Mouse (Mus musculus) cerebellum, adult 2 months (tissue): ENCODE measurements around the gene Topbp1. TPM values are rescaled to one million over a fixed set of nuclear protein-coding genes. Genes with fewer than 3 reads are reported as not detected.

ENCODE experiments used
- DNase-seq, 2 experiments: peaks; one replicate each; pipeline ENCODE4 v3.0.0; 2021
- H3K27ac ChIP-seq: fragments of 200-500 bp; 2 replicates; pipeline ENCODE4 v1.5.1; 2012; ENCODE audit warnings: low read length, control low read depth, inconsistent platforms; ENCODE audit not compliant: insufficient read depth
- H3K27me3 ChIP-seq: fragments of 200-500 bp; 2 replicates; pipeline ENCODE4 v1.6.1; 2012; ENCODE audit warnings: inconsistent platforms, mild to moderate bottlenecking, low read length, moderate library complexity; ENCODE audit not compliant: control insufficient read depth, insufficient read depth
- H3K4me1 ChIP-seq: fragments of 200-500 bp; 2 replicates; pipeline ENCODE4 v1.6.1; 2011; ENCODE audit warnings: low read length; ENCODE audit not compliant: control insufficient read depth, insufficient read depth
- H3K4me3 ChIP-seq: fragments of 200-500 bp; replicated peaks from 2 replicates; pipeline ENCODE3; 2011; ENCODE audit warnings: mild to moderate bottlenecking, low read depth, low read length, control low read depth; ENCODE audit not compliant: insufficient read depth
- CTCF ChIP-seq: fragments of 200-500 bp; IDR thresholded peaks from 2 replicates; pipeline ENCODE4 v1.5.1; 2011; ENCODE audit warnings: low read depth, mild to moderate bottlenecking, control low read depth, low read length, moderate library complexity, borderline replicate concordance; ENCODE audit not compliant: insufficient read depth
- POLR2A ChIP-seq: fragments of 200-500 bp; IDR thresholded peaks from 2 replicates; pipeline ENCODE4 v1.6.1; 2011; ENCODE audit warnings: low read length, control low read depth, borderline replicate concordance; ENCODE audit not compliant: insufficient read depth
- WGBS: fragments of 180-500 bp; shearing (Covaris S2); methylation state at CpG from one replicate; pipeline ENCODE4 v1.1.7; 2018; 5-methylcytosine and 5-hydroxymethylcytosine counted together
- polyA plus RNA-seq: library from polyadenylated mRNA; depleted of rRNA; stranded (reverse); fragments of >200 nt; gene quantifications from 2 replicates; pipeline ENCODE4 v1.2.3, GENCODE M21; 2012

The Topbp1 gene
- polyA plus RNA-seq, 1 experiment: 14.0 TPM

DNA sequence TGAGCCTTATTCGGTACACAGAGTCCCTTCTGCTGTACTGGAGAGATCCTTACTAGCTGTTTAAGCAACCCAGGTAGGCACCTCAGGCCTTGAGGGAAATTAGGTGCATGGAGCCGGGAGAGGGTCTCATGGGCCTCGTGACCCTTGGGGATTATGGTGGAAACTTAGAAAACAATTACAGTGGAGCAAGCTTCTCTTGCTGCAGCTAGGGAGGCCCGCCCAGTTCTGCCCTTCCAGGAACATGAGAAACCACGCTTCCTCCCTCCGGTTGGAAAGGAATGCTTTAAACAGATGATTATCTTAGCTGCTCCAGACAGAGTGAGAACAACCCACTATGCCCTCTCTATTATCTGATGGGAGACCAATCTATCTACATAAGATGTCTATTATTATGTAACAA, 78.0 kb downstream of the Topbp1 start:
- Histone ChIP-seq H3K27ac (no peak overlapping the region), H3K4me3 (no peak overlapping the region), H3K4me1 (peaks cover 8% of the 10 kb centered on the region; the same call in 1 of the 2 replicates), H3K27me3 (no peaks in the 10 kb centered on the region)
- WGBS: 85% methylated on average over 6 of the region's 6 CpGs
- TF ChIP-seq POLR2A: no peak
- TF ChIP-seq CTCF: no peak
- DNase-seq: no peak

DNA sequence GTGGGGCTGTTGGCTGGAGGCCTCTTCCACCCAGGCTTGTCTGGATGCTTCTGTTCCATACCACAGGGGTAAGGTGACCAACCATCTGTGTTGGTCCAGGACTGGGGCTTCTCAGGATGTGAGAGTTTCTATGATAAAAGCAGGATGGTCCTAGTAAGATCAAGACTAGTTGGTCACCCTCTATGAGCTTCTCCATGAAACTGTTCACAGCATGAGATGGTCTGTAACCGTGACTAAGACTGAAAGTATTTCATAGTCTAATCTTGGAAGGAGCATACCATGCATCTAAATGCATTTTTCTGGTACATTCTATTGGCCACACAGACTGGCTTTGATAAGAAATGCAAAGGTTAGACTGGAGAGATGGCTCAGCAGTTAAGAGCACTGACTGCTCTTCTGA, 78.6 kb downstream of the Topbp1 start:
- TF ChIP-seq CTCF: no peak
- TF ChIP-seq POLR2A: no peak
- Histone ChIP-seq H3K27me3 (no peaks in the 10 kb centered on the region), H3K4me3 (no peak overlapping the region), H3K4me1 (peaks cover 7% of the 10 kb centered on the region; the same call in 1 of the 2 replicates), H3K27ac (no peak overlapping the region)
- DNase-seq: no peak
- WGBS: 73% methylated on average over 1 of the region's 1 CpGs

DNA sequence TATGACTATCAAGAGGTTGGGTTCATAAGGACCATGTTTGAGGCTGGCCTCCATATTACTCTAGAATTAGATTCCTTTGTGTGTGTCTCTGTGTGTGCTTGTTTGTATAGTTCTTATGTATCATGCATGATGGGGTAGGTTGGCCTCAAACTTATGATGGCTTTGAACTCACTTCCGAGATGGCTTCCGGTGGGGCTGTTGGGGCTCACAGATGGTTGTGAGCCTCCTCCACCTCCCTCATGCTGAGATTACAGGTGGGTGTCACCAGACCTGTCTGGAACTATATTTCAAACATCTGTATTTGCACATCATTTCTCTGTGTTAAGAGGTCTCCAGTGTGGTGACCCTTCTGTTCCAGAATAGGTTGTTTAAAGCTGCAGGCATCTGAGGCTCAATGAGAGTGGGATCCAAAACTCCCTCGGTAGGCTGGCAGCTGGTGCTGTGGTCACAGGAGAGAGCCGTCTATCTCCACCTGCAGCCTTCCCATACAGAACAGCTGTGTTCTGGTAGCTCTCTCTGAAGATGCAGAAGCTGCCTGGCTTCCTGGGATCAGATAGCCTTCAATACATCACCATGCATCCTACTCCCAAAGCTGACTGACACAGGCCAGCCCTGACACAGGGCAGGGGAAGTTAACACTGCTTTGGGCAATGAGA, 79.3 kb downstream of the Topbp1 start:
- 73% methylated on average over 4 of the region's 4 CpGs for WGBS
- H3K4me1 ChIP-seq: peaks cover under 1% of the 10 kb centered on the region; the same call in 1 of the 2 replicates
- TF ChIP-seq POLR2A (no peak), CTCF (no peak)
- no peak overlapping the region for H3K4me3 ChIP-seq
- no peak overlapping the region for H3K27ac ChIP-seq
- no peaks in the 10 kb centered on the region for H3K27me3 ChIP-seq
- no peak for DNase-seq

DNA sequence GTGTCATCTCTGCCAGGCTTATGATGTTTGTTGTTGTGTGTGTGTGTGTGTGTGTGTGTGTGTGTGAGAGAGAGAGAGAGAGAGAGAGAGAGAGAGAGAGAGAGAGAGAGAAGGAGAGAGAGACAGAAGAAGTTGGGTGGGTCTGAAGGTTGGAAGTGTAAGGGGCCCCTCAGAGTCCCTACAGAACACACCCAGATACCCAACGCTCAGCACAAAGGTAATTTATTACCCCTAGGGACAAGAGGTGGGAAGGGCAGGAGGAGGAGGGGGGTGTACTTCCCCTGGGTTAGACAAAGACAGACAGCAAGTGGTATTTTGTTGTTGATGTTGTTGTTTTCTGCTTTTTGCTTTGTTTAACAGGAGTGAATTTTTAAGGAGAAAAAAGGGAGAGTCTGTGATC, 80.6 kb downstream of the Topbp1 start:
- no peak for DNase-seq
- TF ChIP-seq CTCF: no peak
- no peak for TF ChIP-seq POLR2A
- no peaks in the 10 kb centered on the region for H3K27me3 ChIP-seq
- H3K27ac ChIP-seq: no peak overlapping the region
- WGBS: 53% methylated on average over 1 of the region's 1 CpGs
- H3K4me3 ChIP-seq: no peak overlapping the region
- H3K4me1 ChIP-seq: no peaks in the 10 kb centered on the region

DNA sequence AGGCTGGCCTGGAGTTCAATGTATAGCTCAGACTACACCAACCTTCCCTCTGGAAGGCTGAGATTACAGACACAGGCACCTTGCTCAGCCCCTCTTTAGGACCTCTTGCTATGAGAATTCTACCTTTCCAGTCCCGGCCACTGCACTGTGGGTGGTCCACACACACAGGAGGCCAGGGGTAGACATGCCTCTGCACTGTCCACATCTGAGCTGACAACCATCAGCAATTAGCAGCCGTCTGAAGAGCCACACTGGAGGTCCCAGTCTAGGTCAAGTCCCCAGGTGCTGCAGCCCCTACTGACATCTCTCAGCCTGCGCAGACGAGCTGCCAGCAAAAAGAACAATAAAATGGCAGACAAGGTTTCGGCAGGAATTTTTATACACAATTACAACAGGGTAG, 81.6 kb downstream of the Topbp1 start:
- no peak overlapping the region for H3K27ac ChIP-seq
- WGBS: 50% methylated on average over 5 of the region's 5 CpGs
- TF ChIP-seq POLR2A: no peak
- no peak for TF ChIP-seq CTCF
- H3K27me3 ChIP-seq: no peaks in the 10 kb centered on the region
- H3K4me3 ChIP-seq: no peak overlapping the region
- DNase-seq: no peak
- H3K4me1 ChIP-seq: no peaks in the 10 kb centered on the region

DNA sequence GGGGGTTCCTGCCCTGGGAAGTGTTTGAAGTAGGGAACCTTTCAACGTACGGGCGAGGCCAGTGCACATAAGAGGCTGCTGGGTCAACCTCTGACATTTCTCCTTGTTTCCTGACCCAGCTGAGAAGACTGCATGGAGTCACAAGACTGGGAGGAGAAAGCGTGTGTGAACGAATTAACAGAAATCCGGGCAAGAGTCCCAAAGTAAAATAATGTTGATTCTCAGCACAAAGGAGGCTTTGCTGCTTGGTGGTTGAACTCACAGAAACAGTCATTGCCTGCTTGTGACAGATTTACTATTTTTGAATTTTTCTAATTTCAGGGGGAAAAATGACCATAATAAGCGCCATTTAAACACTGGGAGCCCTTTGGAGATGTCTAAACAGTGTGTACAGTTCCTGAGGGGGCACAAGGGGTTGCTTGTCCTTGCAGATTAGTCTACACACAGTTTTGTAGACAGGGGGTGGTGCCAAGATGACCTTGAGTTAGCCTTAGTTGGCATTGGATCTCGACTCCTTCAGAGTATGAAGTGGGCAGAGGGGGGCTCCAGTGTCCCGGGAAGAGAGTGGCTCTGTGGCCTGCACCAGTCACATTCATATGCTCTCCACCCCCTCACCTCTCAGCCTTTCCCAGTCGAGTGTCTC, 82.1 kb downstream of the Topbp1 start:
- WGBS: 54% methylated on average over 10 of the region's 10 CpGs
- Histone ChIP-seq H3K27ac (no peak overlapping the region), H3K27me3 (no peaks in the 10 kb centered on the region), H3K4me1 (no peaks in the 10 kb centered on the region), H3K4me3 (no peak overlapping the region)
- TF ChIP-seq POLR2A: no peak
- TF ChIP-seq CTCF: no peak
- no peak for DNase-seq

DNA sequence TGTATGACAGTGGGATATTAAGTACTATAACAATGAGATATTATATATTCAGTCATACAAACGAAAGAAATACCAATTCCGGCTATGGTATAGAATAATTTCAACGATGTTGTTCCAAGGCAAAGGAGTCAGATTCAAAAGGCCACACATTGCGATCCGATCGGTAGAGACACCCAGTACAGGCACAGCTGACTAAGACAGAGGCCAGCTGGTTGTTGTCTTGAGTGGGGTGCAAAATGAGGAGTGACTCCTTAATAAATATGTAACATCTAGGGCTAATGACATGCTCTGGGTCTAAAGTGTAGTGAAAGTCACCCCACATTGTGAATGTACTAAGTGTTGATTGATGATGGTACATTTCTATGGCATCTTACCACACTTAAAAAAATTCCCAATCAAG, 84.2 kb downstream of the Topbp1 start:
- 95% methylated on average over 6 of the region's 6 CpGs for WGBS
- H3K4me1 ChIP-seq: no peaks in the 10 kb centered on the region
- TF ChIP-seq CTCF: no peak
- TF ChIP-seq POLR2A: no peak
- no peak overlapping the region for H3K27ac ChIP-seq
- H3K27me3 ChIP-seq: no peaks in the 10 kb centered on the region
- no peak for DNase-seq
- no peak overlapping the region for H3K4me3 ChIP-seq

DNA sequence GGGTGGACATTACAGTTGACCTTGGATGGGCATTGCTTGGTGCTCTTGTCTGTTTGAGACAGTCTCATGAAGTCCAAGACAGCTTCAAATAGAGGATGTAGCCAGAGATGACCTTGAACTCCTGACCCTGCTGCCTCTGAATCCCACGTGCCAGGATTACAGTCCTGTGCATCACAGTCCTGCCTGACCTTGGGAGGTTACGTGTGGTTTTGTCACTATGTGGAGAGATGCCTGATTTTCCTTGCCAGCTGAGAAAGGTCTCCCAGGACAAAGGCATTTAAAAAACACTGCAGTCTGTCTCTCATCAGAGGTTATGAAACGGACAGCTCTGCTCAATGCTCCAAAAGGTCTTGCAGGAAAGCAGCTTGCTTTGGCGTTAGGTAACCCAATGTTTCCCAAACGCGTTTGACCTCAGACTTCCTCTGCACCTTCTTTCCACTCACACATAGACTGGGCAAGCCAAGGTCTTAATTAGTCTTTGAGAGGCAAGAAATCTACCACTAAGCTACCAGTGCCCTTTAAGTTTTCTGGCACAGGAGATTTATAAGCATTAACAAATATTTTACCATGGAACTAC, 86.9 kb downstream of the Topbp1 start:
- H3K27ac ChIP-seq: no peak overlapping the region
- H3K4me1 ChIP-seq: no peaks in the 10 kb centered on the region
- TF ChIP-seq POLR2A (no peak), CTCF (no peak)
- no peak for DNase-seq
- no peak overlapping the region for H3K4me3 ChIP-seq
- no peaks in the 10 kb centered on the region for H3K27me3 ChIP-seq
- 68% methylated on average over 6 of the region's 6 CpGs for WGBS
